Mouse (Mus musculus): ENCODE data around the gene Supt3. TPM values are rescaled to one million over a fixed set of nuclear protein-coding genes. Genes with fewer than 3 reads are reported as not detected.

Supt3 gene
- total RNA-seq, 2 experiments from 2014 or later: 14.4 to 16.6 TPM

DNA sequence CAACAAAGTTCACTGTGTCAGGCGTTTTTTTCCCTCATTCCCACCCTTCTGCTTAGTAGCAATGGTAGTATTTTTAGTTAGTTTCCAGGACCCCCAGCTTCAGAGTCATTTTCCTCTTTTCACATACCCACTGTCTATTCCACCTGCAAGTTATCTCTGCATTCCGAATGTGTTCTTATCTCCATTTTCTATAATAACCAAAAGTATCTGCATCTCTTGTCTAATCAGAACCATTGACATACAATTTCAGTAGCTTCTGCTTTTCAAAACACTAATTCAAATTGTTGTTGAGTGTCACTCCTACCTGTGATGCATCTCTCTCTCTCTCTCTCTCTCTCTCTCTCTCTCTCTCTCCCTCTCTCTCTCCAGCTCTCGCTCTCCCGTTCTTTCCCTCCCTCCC is 3.4 kb downstream of the Supt3 start:
- no peak for DNase-seq (ENCODE audit: low spot score in 2 of 2)

DNA sequence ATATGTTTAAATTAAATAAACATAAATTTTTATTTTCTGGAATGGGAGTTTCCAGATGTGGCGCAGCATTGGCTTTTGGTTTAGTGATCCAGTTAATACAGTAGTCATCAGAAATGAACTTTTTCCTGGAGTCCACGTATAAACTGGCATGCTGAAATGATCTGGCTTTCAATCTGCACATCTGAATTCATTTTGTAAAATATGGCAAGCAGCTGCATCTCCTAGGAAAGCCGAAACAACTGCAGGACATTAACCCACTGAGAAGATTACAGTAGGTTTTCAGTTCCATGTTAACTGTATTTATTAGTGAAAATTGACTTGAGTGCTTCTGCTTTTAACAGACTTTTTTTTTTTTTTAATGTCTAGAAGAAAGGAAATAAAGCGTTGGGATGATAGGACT is 5.4 kb downstream of the Supt3 start:
- DNase-seq (ENCODE audit: low spot score in 2 of 2): no peak

DNA sequence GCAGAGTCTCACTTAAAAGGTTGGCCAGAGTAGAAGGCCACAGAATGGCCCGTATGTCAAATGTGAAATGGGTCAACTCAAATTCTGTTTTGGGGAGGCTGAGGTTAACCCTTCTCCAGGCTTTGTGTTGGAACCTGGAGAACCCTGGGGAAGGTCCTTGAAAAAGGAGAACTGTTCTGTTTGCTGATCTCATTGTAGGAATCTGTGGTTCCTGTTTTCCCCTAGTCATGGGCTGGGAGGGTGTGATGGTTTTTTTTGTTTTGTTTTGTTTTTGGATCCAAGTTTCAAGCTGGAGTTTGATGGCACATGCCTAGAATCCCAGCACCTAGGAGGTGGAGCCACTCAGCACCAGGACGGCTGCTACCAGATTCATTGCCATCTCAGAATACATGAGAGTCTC is 6.2 kb downstream of the Supt3 start:
- DNase-seq (ENCODE audit: low spot score in 2 of 2): no peak

DNA sequence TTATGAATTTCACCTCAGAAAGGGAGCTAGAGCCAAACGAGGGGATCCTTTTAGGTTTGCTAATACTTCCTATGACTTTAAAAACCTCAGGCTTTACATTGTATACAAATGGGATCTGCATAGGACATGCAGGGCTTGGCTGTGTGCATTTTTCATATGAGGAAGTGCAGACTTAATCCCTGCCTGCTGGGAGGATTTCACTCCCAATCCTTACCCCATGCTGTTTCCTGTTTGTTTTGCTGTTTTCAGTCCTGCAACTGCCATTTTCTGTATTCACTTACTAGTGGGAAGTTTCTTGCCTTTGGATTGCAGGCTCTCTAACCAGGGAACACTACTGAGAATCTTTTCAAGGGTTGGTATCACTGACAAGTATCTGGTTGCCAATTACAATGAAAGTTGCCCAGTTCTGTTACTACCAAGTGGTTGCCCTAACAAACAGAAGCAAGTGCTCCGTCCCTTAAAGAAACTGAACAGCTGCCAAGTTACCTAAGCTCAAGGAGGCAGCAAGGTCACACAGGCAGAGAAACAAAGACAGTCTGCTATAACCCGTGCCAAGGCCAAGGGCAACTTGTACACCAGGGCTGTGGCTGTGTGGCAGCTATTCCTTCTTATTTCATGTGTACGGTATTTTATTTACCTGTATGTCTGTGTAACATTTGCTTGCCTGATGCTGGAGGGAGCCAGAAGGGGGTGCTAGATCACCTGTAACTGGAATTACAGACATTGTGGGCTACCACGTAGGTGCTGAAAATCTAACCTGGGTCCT is 12.2 kb downstream of the Supt3 start:
- DNase-seq (ENCODE audit: low spot score in 2 of 2): no peak

DNA sequence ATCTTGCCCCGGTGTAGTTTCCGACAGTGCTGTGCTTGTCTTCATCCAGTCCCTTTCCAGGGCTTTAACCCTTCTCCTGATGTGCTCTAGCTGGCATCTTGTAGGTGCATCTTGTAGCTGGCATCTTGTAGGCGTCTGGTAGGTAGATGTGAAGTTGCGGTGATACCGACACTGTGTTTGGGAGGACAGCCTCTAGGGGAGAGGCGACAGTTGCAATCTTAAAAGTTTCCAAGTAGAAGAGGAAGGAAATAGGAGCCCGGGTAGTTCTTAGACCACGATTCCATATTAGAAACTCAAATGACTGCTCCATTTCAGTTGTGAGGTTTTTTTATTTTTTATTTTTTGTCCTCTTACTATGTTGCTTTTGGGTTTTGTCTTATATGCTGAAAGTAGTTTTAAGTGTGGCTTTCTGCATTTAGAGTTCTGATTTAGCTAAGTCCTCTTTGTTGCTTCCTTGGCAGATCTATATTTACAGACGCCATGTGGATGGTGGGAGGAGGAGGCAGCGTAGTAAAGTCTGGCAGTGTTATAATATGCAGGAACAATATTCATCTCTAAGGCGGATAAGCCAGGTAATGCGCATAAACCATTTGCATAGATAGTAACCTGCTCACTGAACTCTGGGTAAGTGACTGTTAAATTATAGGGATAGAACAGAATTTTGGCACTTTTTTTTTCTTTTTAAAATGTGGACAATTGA is 15.4 kb downstream of the Supt3 start:
- no peak for DNase-seq (ENCODE audit: low spot score in 2 of 2)

DNA sequence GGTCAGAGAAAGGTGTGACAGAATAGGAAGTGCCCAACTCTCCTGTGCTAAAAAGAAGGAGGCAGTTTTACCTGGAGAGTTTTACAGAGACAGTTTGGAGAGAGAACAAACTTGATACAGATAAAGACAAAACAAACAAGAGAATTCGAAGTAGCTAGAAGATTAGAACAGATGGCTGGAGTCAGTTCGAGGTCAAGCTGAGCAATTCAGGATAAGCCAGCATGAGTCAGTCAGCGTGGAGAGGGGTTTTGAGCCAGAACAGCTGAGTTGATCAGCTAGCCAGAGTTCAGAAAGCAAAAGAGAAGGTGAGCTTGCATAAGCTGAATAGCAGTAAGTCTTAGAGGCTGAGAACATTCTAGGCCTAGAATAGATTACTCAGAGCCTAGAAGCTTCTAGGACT is 20.4 kb downstream of the Supt3 start:
- DNase-seq (ENCODE audit: low spot score in 2 of 2): no peak

DNA sequence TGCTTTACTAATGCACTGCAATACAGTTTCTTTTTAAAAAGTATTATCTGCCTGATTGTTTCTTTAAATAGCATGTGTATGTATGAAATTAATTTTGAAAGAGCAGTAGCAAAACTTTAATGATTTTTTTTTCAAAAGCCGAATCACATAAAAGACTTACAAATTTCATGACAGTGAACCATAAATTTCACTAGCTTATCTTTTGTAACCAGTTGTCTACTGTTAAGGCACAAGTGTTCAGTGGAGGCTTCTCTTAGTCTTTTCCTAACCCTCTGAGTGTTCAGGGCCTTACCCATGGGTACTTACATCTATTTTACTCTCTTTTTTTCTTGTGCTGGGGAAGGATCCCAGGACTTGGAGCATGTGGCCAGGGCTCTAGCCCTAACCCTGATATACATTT is 30.1 kb downstream of the Supt3 start:
- DNase-seq (ENCODE audit: low spot score in 2 of 2): no peak

DNA sequence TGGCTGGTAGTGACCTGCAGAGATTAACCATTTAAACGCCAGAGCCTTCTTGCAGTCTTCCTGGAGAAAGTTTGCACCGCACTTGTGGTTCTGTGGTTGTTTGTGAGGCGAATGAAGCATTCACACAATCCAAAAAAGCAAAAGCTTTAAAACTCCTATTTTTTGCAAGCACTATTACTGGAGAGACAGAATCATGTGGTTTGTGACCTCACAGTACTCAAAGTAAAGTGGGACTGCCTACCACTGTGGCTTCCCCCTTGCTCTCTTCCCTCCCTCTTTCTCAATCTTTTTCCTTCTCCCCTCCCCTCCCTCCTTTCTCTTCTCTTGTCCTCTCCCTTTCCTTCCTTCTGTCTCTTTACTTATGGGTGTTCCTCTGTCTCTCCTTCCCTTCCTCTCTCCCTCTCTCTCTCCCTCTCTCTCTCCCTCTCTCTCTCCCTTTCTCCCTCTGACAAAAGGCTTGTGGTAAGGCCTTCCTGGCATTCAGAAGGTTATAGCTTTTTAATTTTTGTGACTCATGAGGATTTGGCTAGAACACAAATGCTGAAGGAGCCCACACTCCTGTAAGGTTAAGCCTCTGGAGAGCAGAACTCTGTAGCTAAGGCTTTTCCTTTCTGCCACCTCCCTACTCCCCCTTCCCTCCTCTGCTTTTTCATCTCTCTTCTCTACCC is 37.7 kb downstream of the Supt3 start, which contains the start of gene Runx2:
Gene Runx2 (minus strand): TSS at position 290 of the 668 bp plus-strand sequence.
- DNase-seq (ENCODE audit: low spot score in 2 of 2): no peak

DNA sequence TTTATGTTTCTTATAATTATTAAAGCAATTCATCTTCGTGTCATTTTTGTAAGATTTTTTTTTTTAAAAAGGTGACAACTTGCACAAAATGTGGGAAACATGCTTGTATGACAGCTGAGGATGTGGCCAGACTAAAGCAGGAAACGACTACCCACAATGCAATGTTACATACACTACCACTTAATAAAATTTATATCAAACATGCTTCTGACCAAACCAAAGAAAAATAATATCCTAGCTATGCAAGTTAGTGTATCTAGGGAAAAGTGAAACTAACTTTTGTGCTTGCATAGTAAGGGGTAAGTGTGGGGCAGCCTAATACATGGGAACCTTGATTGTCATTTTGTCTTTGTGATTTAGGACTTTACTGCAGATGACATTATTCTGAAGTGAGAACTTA is 41.9 kb downstream of the Supt3 start:
- no peak for DNase-seq (ENCODE audit: low spot score in 2 of 2)

DNA sequence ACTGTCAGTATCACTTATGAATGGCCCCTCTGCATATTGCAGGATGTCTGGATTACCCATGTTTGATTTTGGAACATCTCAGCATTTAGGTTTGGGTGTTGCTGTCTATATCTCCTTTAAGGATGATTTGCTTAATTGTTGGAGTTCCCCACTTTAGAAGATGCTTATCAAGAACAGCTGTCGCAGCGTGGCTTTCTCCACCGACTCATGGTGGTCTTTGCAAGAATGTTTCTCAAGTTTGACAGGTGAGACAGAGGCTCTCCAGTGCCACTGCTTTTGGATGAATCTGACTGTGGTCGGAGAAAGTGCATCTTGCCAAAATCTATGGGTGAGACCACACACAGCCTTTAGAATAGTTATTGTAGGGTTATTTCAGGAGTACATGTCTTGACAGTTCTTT is 42.9 kb downstream of the Supt3 start:
- no peak for DNase-seq (ENCODE audit: low spot score in 2 of 2)

DNA sequence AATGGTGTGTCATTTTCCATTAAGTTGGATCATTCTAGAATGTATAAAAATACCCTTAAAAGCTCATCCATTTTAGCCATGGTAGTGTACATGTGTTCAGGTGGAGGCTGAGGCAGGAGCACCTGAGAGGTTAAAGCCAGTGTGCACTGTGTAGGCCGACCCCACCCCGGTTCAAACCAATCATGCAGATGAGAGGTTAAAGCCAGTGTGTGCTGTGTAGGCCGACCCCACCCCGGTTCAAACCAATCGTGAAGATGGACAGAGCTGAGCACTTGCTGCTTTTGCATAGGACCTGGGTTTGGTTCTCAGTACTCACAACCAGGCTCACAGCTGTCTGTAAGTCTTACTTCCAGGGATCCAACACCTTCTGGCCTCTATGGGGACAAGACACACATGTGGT is 45.0 kb downstream of the Supt3 start:
- no peak for DNase-seq (ENCODE audit: low spot score in 2 of 2)

DNA sequence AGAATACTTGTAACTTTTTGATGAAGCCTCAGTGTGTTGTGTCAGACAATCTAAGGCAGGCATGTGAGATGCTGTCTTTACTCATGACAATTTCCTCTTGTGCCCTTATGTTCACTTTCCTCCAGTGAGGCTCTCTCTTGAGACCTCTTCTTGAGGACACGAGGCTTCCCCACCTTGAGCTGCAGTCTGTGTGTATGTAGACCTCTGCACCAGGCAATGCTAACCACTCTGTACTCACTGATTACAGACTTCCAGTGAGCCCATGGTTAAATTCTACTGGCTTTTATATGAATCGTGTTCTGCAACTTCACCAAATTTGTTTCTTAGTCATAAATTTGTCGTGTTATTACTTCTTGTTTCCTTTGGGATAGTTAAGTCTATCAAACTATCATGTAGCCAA is 50.2 kb downstream of the Supt3 start:
- no peak for DNase-seq (ENCODE audit: low spot score in 2 of 2)

DNA sequence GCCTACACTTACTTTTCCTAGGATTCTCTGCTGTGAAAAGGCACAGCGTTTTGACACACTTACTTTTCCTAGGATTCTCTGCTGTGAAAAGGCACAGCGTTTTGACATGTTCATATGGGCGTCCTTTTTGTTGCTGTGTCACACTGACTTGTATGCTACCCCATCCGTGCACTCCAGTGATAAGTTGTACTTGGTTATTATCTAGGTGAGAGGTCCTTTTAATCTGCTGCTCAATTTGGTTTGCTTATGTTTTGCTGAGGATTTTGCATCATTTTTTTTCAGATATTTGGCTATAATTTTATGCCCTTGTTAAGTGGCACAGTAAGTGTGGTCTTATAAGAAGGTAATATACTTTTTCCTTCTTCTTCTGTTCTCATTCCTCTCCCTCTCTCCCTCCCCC is 51.0 kb downstream of the Supt3 start:
- no peak for DNase-seq (ENCODE audit: low spot score in 2 of 2)

DNA sequence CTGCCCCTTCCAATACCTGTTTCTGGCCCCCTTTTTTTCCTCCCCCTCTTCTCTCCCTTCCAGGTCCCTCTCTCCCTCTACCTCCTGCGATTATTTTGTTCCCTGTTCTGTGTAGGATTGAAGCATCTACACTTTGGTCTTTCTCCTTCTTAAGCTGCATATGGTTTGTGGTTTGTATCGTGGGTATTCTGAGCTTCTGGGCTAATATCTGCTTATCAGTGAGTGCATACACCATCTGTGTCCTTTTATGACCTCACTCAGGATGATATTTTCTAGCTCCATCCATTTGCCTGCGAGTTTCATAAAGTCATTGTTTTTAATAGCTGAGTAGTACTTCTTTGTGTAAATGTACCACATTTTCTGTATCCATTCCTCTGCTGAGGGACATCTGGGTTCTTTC is 52.6 kb downstream of the Supt3 start:
- no peak for DNase-seq (ENCODE audit: low spot score in 2 of 2)

DNA sequence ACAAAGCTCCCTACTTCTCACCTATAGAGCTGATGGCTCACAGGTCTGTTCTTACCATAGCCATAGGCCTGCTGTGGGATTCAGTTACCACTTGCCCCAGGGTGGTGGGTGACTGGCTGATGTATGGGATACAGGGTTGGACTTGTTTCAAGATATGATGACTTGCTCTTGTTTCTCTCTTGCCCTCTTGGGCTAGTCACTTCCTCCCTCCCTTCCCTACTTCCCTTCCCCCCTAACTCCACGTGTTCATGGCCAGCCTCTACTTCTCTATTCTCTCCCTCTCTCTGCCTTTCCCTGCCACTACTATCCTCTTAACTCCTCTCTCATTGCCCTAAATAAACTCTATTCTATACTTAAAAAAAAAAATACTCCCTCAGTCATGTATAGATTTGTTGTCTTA is 54.2 kb downstream of the Supt3 start:
- DNase-seq (ENCODE audit: low spot score in 2 of 2): no peak

DNA sequence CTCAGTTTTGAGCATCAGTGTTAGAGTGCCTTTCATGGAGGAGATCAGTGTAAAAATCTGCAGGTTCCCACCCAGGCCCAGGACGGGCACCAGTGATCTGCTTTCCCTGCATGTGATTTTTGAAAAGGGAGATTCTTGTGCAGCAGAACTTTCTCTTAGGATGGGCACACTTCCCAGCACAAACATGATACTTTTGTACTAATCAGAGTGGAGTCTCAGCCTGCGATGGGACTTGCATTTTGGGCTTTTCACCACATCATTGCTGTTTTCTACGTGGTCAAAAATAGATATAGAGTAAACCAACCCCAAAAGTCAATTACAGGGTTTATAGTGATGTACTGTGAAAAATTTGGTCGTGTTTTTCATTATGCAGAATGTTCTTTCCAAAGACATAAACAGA is 65.2 kb downstream of the Supt3 start:
- no peak for DNase-seq (ENCODE audit: low spot score in 2 of 2)

DNA sequence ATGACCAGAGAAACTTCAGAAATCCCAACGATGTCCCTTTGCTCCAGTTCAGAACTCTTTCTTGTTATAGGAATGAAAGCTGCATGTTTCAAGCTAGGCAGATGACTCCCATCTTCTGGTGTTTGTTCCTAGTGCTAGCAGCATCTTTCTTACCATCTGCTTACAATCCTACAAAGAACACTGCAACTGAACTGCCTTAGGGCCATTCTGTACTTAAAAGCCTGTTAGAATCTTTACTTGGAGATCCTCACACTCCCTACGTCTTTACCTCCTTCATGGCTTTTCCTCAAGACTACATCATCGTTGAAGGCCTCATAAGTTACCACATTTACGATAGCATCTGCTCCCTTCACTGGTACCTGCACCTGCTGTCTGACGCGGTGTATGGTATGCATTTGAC is 86.2 kb downstream of the Supt3 start:
- no peak for DNase-seq (ENCODE audit: low spot score in 2 of 2)

DNA sequence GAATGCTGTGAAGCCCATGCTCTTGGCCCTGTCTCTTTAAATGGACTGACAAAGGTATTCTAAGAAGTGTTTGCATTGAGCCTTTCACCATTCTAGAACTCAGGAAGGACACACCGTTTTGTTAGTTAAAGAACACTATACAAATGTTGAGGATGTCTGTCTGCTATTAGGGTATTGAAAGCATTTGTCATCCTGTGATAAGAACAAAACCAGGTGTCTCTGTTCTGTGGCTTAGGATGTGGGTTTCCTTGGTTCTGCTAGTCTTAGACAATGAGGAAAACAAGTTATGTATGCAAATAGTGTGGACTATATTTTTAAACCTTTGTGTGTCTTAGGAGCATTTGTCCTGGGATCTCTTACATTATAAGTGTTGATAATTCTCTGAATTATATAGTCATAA is 116.6 kb downstream of the Supt3 start:
- DNase-seq (ENCODE audit: low spot score in 2 of 2): no peak

DNA sequence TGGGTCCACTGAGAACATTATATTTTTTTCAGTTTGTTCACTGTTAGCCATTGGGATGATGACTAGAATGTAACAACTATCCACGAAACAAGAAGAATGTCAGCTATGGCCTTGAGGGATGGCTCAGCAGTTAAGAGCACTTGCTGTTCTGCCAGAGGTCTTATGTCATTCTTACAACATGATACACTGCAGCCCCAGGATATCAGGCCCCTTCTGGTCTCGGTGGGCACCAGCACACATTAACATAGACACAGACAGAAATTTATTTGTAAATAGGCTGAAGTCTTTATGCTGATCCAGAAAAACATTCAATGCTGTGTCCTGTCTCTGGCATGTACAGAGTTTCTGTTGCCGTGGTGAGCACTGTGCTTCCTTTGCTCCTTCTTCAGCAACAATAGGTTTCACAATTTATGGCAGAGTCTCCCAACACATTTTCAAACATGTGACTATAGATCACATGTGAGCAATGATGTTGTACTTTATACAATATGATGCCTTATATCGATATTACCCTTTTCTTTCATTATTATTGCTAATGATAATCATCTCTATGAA is 166.7 kb downstream of the Supt3 start:
- no peak for DNase-seq (ENCODE audit: low spot score in 2 of 2)

DNA sequence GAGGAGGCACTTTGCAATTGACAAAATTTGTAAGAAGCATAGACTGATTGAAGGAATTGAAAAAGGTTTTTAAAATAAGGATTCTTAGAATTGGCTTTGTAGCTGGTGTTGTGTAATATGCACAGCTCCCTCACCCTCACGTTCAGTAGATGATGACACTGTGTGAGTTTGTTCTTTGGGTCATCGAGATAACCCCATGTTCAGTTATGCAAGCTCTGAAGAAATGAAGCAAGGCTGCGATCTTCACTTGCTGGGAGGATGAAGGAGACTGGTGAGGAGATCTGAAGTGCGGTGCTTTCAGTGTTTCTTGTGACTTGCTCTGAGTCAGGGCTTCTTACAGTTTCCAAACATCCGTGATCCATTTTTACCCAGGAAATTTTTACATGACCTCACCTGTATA is 168.4 kb downstream of the Supt3 start:
- DNase-seq (ENCODE audit: low spot score in 2 of 2): no peak

DNA sequence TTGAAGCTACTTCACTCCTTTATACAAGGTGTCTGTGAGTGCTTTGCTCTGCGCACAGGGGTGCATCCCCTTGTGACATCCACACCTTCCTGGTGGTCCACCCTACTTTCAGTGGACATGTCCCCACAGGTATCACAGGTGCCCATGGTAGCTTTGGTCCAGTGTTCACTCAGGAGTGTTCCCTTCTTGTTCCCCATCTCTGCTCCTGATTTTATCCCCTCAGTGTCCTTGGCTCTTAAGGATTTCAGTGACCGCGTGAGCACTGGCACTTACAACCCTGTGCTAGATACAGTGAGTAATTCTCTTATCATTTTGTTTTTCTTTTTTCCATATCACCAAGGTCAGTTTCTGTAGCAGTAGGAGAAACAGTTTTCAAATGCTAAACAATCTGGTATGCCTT is 171.4 kb downstream of the Supt3 start:
- no peak for DNase-seq (ENCODE audit: low spot score in 2 of 2)

DNA sequence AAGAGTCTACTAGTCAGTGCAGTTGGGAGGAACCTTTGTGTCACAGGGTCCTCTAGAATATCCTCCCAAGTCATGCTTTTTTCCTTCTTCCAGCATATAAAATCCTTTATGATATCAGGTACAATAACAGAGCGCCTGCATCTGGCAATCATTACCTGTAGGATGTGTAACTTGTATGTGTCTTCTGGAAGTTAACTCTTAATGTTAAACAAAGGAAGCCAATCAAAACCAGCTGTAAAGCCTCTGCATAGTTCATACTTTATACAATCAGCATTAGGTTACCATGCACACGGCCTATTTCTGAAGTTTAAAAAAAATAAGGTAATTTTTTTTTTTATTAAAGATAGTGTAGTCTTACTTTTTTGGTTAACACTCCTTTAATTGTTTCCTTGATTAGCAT is 179.7 kb downstream of the Supt3 start:
- DNase-seq (ENCODE audit: low spot score in 2 of 2): no peak
